Mouse (Mus musculus) forebrain, embryonic 15.5 days (tissue): ENCODE measurements at regions not wholly inside any gene's neighbourhood (a gene's known extent, or its start where the extent isn't known, plus 50 kb on each side); places are given as distances from the start of the nearest gene placed in this dataset.
A peak's percentile ranks its signal among the peaks of the same experiment; 100 is the strongest.

Experiments
- ATAC-seq: fragments of 200-750 bp; cut with Nextera tagmentation; replicated peaks from 2 replicates; pipeline ENCODE4 v1.8.0; 2017; ENCODE audit warnings: mild to moderate bottlenecking, moderate TSS enrichment, moderate library complexity
- H3K27ac ChIP-seq: fragments of 300-500 bp; sonication (generic); replicated peaks from 2 replicates; pipeline ENCODE4 v1.5.1; 2015; ENCODE audit warnings: mild to moderate bottlenecking, inconsistent platforms
- H3K27me3 ChIP-seq: fragments of 300-500 bp; sonication (generic); 2 replicates; pipeline ENCODE4 v1.6.1; 2015; ENCODE audit warnings: inconsistent platforms
- H3K36me3 ChIP-seq: fragments of 300-500 bp; sonication (generic); 2 replicates; pipeline ENCODE4 v1.6.1; 2015; ENCODE audit warnings: mild to moderate bottlenecking, inconsistent platforms
- H3K4me1 ChIP-seq: fragments of 300-500 bp; sonication (generic); 2 replicates; pipeline ENCODE4 v1.6.1; 2015; ENCODE audit warnings: inconsistent platforms
- H3K4me2 ChIP-seq: fragments of 300-500 bp; sonication (generic); replicated peaks from 2 replicates; pipeline ENCODE4 v1.6.1; 2015; ENCODE audit warnings: mild to moderate bottlenecking, inconsistent platforms
- H3K4me3 ChIP-seq: fragments of 300-500 bp; sonication (generic); 2 replicates; pipeline ENCODE4 v1.5.1; 2015; ENCODE audit warnings: mild to moderate bottlenecking, inconsistent platforms
- H3K9ac ChIP-seq: fragments of 300-500 bp; sonication (generic); replicated peaks from 2 replicates; pipeline ENCODE4 v1.6.1; 2015; ENCODE audit warnings: mild to moderate bottlenecking, inconsistent platforms
- H3K9me3 ChIP-seq: fragments of 300-500 bp; sonication (generic); 2 replicates; pipeline ENCODE4 v1.6.1; 2016; ENCODE audit warnings: inconsistent platforms
- WGBS: fragments of 180-500 bp; shearing (Covaris S2); methylation state at CpG from one replicate; pipeline ENCODE4 v1.1.7; 2015; ENCODE audit warnings: mixed read lengths; 5-methylcytosine and 5-hydroxymethylcytosine counted together

DNA sequence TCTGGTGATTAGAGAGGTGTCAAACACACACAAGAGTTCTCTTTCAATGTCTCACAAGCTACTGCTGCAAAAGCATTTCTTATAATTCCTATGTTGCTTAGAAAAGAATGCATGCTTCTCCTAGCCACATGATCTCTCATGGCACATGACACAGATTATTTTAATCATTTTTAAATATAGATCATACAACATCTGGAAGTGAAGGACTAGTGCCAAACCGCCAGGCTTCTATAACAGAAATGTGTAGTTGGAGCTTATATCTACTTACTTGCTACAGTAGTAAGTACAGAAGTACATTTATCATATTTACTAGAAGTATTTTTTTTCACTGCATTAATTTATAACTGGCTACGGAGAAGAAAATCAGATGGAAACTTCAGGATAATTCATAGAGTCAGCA lies 611.3 kb downstream of the Dach1 start:
- WGBS = 85% methylated on average over 2 of the region's 2 CpGs
- Histone ChIP-seq H3K9ac (no peak overlapping the region), H3K27ac (no peak overlapping the region), H3K4me1 (peaks cover 10% of the 10 kb centered on the region), H3K4me3 (no peak overlapping the region), H3K36me3 (no peaks in the 10 kb centered on the region), H3K27me3 (no peaks in the 10 kb centered on the region), H3K4me2 (no peak overlapping the region), H3K9me3 (no peaks in the 10 kb centered on the region)
- no peak for ATAC-seq

- no peak overlapping the region for H3K4me2 ChIP-seq
- peaks cover 10% of the 10 kb centered on the region for H3K4me1 ChIP-seq
- no peaks in the 10 kb centered on the region for H3K36me3 ChIP-seq
- H3K9me3 ChIP-seq = no peaks in the 10 kb centered on the region
- H3K27me3 ChIP-seq = no peaks in the 10 kb centered on the region
- H3K9ac ChIP-seq = no peak overlapping the region
- no peak overlapping the region for H3K4me3 ChIP-seq
- WGBS = 94% methylated on average over 1 of the region's 1 CpGs
- ATAC-seq = no peak
- no peak overlapping the region for H3K27ac ChIP-seq
These were observed 611.7 kb downstream of the Dach1 start for GRCm38 (mm10) chr14:97557888-97558287.

- WGBS = 87% methylated on average over 4 of the region's 4 CpGs
- ATAC-seq = no peak
- H3K4me3 ChIP-seq = no peak overlapping the region
- H3K4me1 ChIP-seq = no peaks in the 10 kb centered on the region
- H3K36me3 ChIP-seq = no peaks in the 10 kb centered on the region
- H3K9ac ChIP-seq = no peak overlapping the region
- H3K9me3 ChIP-seq = no peaks in the 10 kb centered on the region
- no peaks in the 10 kb centered on the region for H3K27me3 ChIP-seq
- no peak overlapping the region for H3K27ac ChIP-seq
- H3K4me2 ChIP-seq = no peak overlapping the region
These were observed 623.3 kb downstream of the Dach1 start for GRCm38 (mm10) chr14:97546276-97546675.

DNA sequence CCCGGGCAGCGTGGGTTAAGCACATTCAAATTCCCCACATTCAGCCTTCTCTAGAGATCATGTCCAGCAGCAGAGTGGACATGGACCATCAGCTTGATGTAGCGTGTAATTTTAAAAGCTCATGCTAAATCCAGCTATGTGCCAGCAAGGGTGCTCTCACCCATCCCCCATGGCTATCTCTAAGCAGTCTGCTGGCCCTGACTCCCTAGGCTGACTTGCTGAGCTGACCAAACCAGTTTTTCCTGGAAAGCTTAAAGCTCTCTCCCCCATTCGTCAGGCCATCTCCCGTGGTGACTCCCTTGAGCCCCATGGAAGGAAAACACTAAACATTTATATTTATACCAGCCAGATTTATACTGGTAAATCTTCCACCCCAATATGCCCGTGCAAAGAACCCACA lies 625.3 kb downstream of the Dach1 start:
- Histone ChIP-seq H3K9me3 (no peaks in the 10 kb centered on the region), H3K27ac (no peak overlapping the region), H3K27me3 (no peaks in the 10 kb centered on the region), H3K9ac (no peak overlapping the region), H3K4me3 (no peak overlapping the region), H3K36me3 (no peaks in the 10 kb centered on the region), H3K4me1 (no peaks in the 10 kb centered on the region), H3K4me2 (no peak overlapping the region)
- WGBS = 85% methylated on average over 6 of the region's 6 CpGs
- no peak for ATAC-seq

- ATAC-seq = no peak
- no peak overlapping the region for H3K4me3 ChIP-seq
These were observed 632.6 kb downstream of the Dach1 start for GRCm38 (mm10) chr14:97537012-97537411.

DNA sequence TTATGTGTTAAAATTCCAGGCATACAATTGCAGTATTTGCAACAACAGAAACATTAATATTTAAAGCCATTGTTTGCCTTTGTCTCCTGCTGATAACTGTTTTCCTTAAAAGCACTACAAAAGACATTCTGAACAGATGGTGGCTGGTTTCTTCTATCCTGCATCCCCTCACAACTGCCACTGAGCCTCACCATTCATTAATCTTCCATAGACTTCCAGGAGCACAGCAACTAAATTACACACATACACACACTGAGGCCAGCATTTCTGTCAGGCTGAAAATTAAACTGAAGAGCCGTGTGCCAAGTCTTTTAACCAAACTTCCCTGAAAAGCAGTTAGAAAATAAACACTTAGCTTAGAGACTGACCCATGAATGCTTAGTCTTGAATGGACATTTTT lies 658.2 kb downstream of the Dach1 start:
- peak; percentile 80 for ATAC-seq
- WGBS = 10% methylated on average over 1 of the region's 1 CpGs
- no peaks in the 10 kb centered on the region for H3K36me3 ChIP-seq

More at GRCm38 (mm10) chr14:97537012-97537411, 632.6 kb downstream of the Dach1 start:
- Histone ChIP-seq H3K36me3 (no peaks in the 10 kb centered on the region), H3K9ac (no peak overlapping the region), H3K27me3 (no peaks in the 10 kb centered on the region), H3K4me1 (peaks cover 6% of the 10 kb centered on the region; the same call in 1 of the 2 replicates), H3K4me2 (no peak overlapping the region), H3K9me3 (0 out of 2 replicates have a peak, but pooled peaks cover 3% of the 10 kb centered on the region), H3K27ac (no peak overlapping the region)
- 37% methylated on average over 5 of the region's 5 CpGs for WGBS

DNA sequence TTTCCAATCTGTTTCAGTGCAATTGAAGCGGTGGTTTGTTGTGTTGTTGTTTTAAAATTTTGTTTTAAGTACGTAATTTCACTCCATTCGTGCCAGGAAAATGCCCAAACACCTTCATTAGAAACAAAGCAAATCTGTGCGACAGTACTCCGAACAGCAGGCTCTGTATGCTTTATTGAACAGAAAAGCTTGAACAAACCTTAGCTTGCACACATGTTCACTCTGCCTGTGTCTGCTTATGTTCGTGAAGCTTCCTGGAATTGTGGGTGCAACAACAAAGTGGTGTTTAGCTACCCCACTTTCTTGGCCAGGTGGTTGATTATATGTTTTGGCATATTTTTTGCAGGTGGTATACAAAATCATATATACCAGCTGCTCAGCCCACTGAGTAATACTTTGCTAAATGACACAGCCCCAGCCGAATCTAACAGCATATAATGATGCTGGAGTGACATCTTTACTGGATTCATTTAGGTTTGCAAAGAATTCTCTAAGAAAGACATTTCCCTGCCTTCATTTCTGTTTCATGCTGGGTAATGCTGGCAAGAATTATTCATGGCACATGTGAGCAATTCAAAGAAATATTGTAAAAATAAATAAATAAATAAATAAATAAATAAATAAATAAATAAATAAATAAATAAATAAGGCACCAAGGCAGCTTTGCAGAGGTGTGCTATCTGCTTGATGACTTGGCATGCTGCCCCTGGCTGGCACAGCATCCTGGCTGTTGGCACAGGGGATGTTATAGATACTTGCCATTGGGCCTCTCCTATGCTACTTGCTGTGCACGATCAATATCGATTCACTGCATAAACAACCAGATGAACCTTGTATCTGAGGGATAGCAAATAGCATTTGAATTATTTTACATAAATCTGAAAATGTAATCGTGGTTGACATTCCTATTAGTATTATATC lies 679.9 kb downstream of the Dach1 start:
- Histone ChIP-seq H3K27ac (no peak overlapping the region), H3K4me3 (no peak overlapping the region), H3K4me1 (0 out of 2 replicates have a peak, but pooled peaks cover 4% of the 10 kb centered on the region), H3K9ac (no peak overlapping the region), H3K4me2 (no peak overlapping the region), H3K27me3 (no peaks in the 10 kb centered on the region), H3K36me3 (no peaks in the 10 kb centered on the region), H3K9me3 (no peaks in the 10 kb centered on the region)
- ATAC-seq = peak; percentile 61
- 53% methylated on average over 10 of the region's 10 CpGs for WGBS

More for the DNA sequence above, 658.2 kb downstream of the Dach1 start:
- Histone ChIP-seq H3K4me3 (no peak overlapping the region), H3K27me3 (no peaks in the 10 kb centered on the region), H3K4me2 (no peak overlapping the region), H3K4me1 (no peaks in the 10 kb centered on the region), H3K9me3 (no peaks in the 10 kb centered on the region), H3K9ac (no peak overlapping the region), H3K27ac (no peak overlapping the region)

DNA sequence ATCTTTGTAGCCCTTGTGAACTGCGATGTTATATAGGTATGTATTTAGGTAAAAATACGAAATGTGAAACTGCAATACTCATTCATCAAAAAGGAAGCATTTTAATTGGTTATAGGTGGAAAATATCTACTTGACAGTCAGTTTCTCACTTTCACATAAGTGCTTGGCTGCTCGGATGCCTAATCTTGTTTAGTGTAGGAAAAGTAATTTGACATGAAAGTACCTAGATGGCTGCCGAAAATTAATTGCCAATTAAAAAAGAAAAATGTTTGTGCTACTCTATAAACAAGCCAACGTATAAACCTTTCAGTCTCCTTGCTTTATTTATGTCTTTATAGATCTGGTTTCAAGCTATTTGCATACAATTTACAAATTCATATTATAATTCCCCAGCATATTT lies 691.3 kb downstream of the Dach1 start:
- 45% methylated on average over 5 of the region's 5 CpGs for whole genome bisulfite sequencing

GRCm38 (mm10) chr14:97450525-97451235 lies 718.9 kb downstream of the Dach1 start:
- Histone ChIP-seq H3K4me1 (no peaks in the 10 kb centered on the region), H3K4me2 (no peak overlapping the region), H3K9me3 (no peaks in the 10 kb centered on the region), H3K4me3 (no peak overlapping the region), H3K9ac (no peak overlapping the region), H3K36me3 (no peaks in the 10 kb centered on the region), H3K27ac (no peak overlapping the region), H3K27me3 (no peaks in the 10 kb centered on the region)
- ATAC-seq = no peak
- 82% methylated on average over 7 of the region's 7 CpGs for WGBS

More for the DNA sequence above, 691.3 kb downstream of the Dach1 start:
- no peak overlapping the region for H3K4me2 ChIP-seq
- no peak for ATAC-seq
- H3K4me1 ChIP-seq = no peaks in the 10 kb centered on the region
- no peaks in the 10 kb centered on the region for H3K9me3 ChIP-seq
- no peak overlapping the region for H3K27ac ChIP-seq
- H3K9ac ChIP-seq = no peak overlapping the region
- no peaks in the 10 kb centered on the region for H3K27me3 ChIP-seq
- no peaks in the 10 kb centered on the region for H3K36me3 ChIP-seq
- H3K4me3 ChIP-seq = no peak overlapping the region

DNA sequence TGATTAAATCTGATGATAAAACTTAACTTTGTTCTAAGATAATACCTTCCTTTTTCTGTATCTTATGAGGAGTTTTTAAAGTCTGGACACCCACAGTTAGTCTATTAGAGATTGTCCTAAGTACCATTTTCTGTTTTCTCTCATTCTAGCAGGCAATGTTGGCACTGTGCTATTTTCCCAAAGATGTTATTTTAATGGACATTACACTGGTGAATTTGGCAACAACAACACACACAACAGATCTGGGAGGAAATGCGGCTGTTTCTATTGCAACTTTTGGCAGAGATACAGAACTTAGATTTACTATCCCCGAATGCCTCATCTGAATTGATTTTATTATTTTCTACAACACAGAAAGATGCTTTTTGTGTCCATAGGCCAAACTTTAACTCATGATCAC lies 720.9 kb downstream of the Dach1 start:
- Histone ChIP-seq H3K9ac (no peak overlapping the region), H3K36me3 (no peaks in the 10 kb centered on the region), H3K9me3 (no peaks in the 10 kb centered on the region), H3K4me2 (no peak overlapping the region), H3K27ac (no peak overlapping the region), H3K27me3 (no peaks in the 10 kb centered on the region), H3K4me1 (no peaks in the 10 kb centered on the region), H3K4me3 (no peak overlapping the region)
- 53% methylated on average over 2 of the region's 2 CpGs for WGBS
- no peak for ATAC-seq

GRCm38 (mm10) chr14:97446793-97447192 lies 722.8 kb downstream of the Dach1 start:
- Histone ChIP-seq H3K4me1 (no peaks in the 10 kb centered on the region), H3K27me3 (no peaks in the 10 kb centered on the region), H3K36me3 (no peaks in the 10 kb centered on the region), H3K9me3 (no peaks in the 10 kb centered on the region), H3K27ac (no peak overlapping the region), H3K4me3 (no peak overlapping the region), H3K9ac (no peak overlapping the region), H3K4me2 (no peak overlapping the region)
- WGBS = 98% methylated on average over 1 of the region's 1 CpGs
- ATAC-seq = no peak

- no peak overlapping the region for H3K4me3 ChIP-seq
- no peaks in the 10 kb centered on the region for H3K27me3 ChIP-seq
- ATAC-seq = no peak
- H3K27ac ChIP-seq = no peak overlapping the region
- H3K36me3 ChIP-seq = no peaks in the 10 kb centered on the region
- H3K4me1 ChIP-seq = peaks cover 6% of the 10 kb centered on the region; the same call in 1 of the 2 replicates
- H3K9me3 ChIP-seq = no peaks in the 10 kb centered on the region
- H3K4me2 ChIP-seq = no peak overlapping the region
- no peak overlapping the region for H3K9ac ChIP-seq
- 64% methylated on average over 6 of the region's 6 CpGs for WGBS
These were observed 729.2 kb downstream of the Dach1 start for GRCm38 (mm10) chr14:97440326-97440725.
